11 mouse cellular contexts compared by ENCODE assay signal in the genomic region with DNA sequence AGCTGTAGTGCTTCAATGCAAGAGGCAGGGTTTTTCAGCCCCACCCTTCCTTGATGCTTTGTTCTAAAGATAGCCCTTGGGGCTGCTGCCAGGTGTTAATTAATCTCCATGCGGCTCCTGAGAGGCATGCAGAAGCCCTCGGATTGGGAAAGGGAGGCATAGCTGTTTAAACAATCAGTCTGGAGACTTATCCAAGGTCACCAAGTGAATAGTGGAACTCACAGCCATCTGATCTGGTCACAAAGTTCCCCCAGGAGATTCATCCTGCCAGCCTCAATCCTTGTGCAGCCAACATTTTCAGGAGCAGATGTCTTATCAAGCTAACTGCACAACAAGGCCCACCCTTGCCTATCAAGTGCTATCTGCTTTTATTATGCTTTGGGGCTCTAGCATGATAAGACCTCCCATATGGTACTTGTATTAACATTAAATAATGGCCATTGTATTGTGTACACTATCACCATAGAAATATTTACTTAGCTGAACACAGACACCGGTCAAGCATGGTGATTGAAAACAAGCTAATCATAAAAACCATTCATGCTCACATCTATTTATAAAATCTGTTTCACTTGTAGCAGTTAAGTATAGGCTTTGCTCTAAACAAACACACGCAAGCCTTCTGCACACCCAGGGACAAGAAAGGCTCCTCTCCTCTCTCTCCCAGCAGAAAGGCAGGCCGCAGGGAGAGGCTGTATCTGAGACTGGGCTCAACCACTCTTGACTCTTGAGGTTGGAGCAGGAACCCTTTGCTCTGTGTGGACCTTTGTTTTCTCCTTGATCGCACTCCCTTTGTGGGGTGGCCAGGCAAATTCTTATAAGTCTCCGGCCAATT.
DNase-seq lines count a peak whose midpoint lies in the region; ATAC-seq and TF ChIP-seq lines count a peak whose summit lies in the region.
"Had no signal": no experiment of that assay in that cellular context is flagged by ENCODE, and none has a peak within 500 bp of the region (broad histone marks: within the 10 kb centered on the region; RNA-seq: fewer than 3 reads in every experiment).

No protein-coding gene starts in this region.

- no peak for ATAC-seq in heart, embryonic 13.5 days (ENCODE audit: extremely low read depth, insufficient number of reproducible peaks, low FRiP score, low TSS enrichment)

- no peak overlapping the region for H3K4me3 ChIP-seq in lung, adult 2 months (replicated peaks; ENCODE audit: extremely low read depth, low read depth, low read length)
- H3K4me3 ChIP-seq in heart, embryonic 13.5 days: no peak overlapping the region
- no peak overlapping the region for H3K4me3 ChIP-seq in small intestine, adult 2 months (ENCODE audit: low read depth, low read length)
- H3K4me3 ChIP-seq: erythroblast, embryonic 14.5 days; limb, embryonic 15.5 days had no signal

- no peak for TF ChIP-seq POLR2A in lung, adult 2 months (IDR thresholded peaks at IDR 0.05; ENCODE audit: borderline replicate concordance, extremely low read depth, low read depth, low read length)
- TF ChIP-seq POLR2A in small intestine, adult 2 months (IDR thresholded peaks at IDR 0.05; ENCODE audit: low read depth, low read length): no peak

- H3K9me3 ChIP-seq in heart, embryonic 13.5 days: no peaks in the 10 kb centered on the region
- H3K9me3 ChIP-seq: limb, embryonic 15.5 days had no signal

- no peaks in the 10 kb centered on the region for H3K27me3 ChIP-seq in heart, embryonic 13.5 days (replicated peaks)
- no peaks in the 10 kb centered on the region for H3K27me3 ChIP-seq in small intestine, adult 2 months (ENCODE audit: control insufficient read depth, insufficient read depth, low read length)

- no peak for TF ChIP-seq CTCF in lung, adult 2 months (IDR thresholded peaks at IDR 0.05; ENCODE audit: insufficient read depth, low read length)
- TF ChIP-seq CTCF in small intestine, adult 2 months (IDR thresholded peaks at IDR 0.05; ENCODE audit: extremely low read depth, insufficient read length, insufficient replicate concordance, low read depth, low read length): no peak

- peak overlapping the region; percentile 30 for H3K27ac ChIP-seq in heart, embryonic 13.5 days (replicated peaks)
- peak overlapping the region; percentile 26; the same call in 1 of the 2 replicates for H3K27ac ChIP-seq in small intestine, adult 2 months (ENCODE audit: insufficient read depth, low read depth, low read length)
- H3K27ac ChIP-seq: limb, embryonic 15.5 days had no signal

- peaks cover 22% of the 10 kb centered on the region for H3K4me1 ChIP-seq in lung, adult 2 months (ENCODE audit: control insufficient read depth, insufficient read depth, low read length)
- H3K4me1 ChIP-seq in heart, embryonic 13.5 days: peaks cover 31% of the 10 kb centered on the region
- peaks cover 4% of the 10 kb centered on the region; the same call in 1 of the 2 replicates for H3K4me1 ChIP-seq in small intestine, adult 2 months (ENCODE audit: control insufficient read depth, insufficient read depth, insufficient read length, low read length)

- peak; percentile 53 to 65 for DNase-seq in lung, adult 18-20 months
- no peak for DNase-seq in lung, adult 2 months
- peak; percentile 63 for DNase-seq in kidney, adult 9 months
- no peak for DNase-seq in right cerebral cortex, adult 18-20 months
- no peak for DNase-seq in cerebellum, postnatal 25 days
- DNase-seq in frontal cortex, postnatal 10 days (ENCODE audit: low spot score in 2 of 2): no peak
- DNase-seq: midbrain, embryonic 14.5 days had no signal

- 36% methylated on average over 7 of the region's 7 CpGs for WGBS in lung, adult 2 months
- 53% methylated on average over 7 of the region's 7 CpGs for WGBS in heart, embryonic 13.5 days
- WGBS in small intestine, adult 2 months: 37% methylated on average over 7 of the region's 7 CpGs

- H3K4me2 ChIP-seq in heart, embryonic 13.5 days: no peak overlapping the region
- H3K4me2 ChIP-seq: limb, embryonic 15.5 days had no signal

- no peak overlapping the region for H3K9ac ChIP-seq in heart, embryonic 13.5 days
- H3K9ac ChIP-seq: limb, embryonic 15.5 days had no signal

- no peaks in the 10 kb centered on the region for H3K36me3 ChIP-seq in heart, embryonic 13.5 days
- H3K36me3 ChIP-seq in small intestine, adult 2 months (ENCODE audit: control insufficient read depth, insufficient read depth, low read length): no peaks in the 10 kb centered on the region
- H3K36me3 ChIP-seq: limb, embryonic 15.5 days had no signal

Comparison
In these comparisons a context has a peak if more than half of its experiments do, and no peak if none do; other contexts are left out.
1. DNase-seq: peak in lung, adult 18-20 months (2 of 2) and kidney, adult 9 months (single experiment); none in lung, adult 2 months (single experiment), right cerebral cortex, adult 18-20 months (single experiment), cerebellum, postnatal 25 days (0 of 2) and frontal cortex, postnatal 10 days (0 of 2).